Mouse (Mus musculus) C2C12 (cell line): ENCODE data around the gene Nr2e3. TPM values are rescaled to one million over a fixed set of nuclear protein-coding genes. Genes with fewer than 3 reads are reported as not detected.
"Not testable (repeated sequence)": the region's sequence is repeated elsewhere in the genome, so short reads cannot be mapped to it uniquely, and the experiment has no call there.

Experiments used
- H3K27me3 ChIP-seq: one replicate; pipeline ENCODE4 v1.6.1; 2011; ENCODE audit not compliant: control insufficient read depth, insufficient read depth, insufficient read length
- H3K36me3 ChIP-seq: one replicate; pipeline ENCODE4 v1.6.1; 2011; ENCODE audit not compliant: control insufficient read depth, insufficient read depth
- H3K4me3 ChIP-seq: one replicate; pipeline ENCODE4 v1.5.1; 2011; ENCODE audit warnings: mild to moderate bottlenecking, control low read depth; ENCODE audit not compliant: poor library complexity, insufficient read depth, severe bottlenecking
- H3K79me2 ChIP-seq: one replicate; pipeline ENCODE4 v1.6.1; 2011; ENCODE audit not compliant: control insufficient read depth, insufficient read depth
- H3K79me3 ChIP-seq: one replicate; pipeline ENCODE4 v1.6.1; 2011; ENCODE audit warnings: low read depth, control low read depth
- H3ac ChIP-seq: one replicate; pipeline ENCODE3; 2011; ENCODE audit warnings: low read depth; ENCODE audit not compliant: control insufficient read depth, insufficient read length
- CEBPB ChIP-seq: IDR thresholded peaks from one replicate; pipeline ENCODE4 v1.6.1; 2011; ENCODE audit warnings: low read depth, mild to moderate bottlenecking, control low read depth, moderate library complexity
- CTCF ChIP-seq: IDR thresholded peaks from one replicate; pipeline ENCODE4 v1.5.1; 2011; ENCODE audit not compliant: control insufficient read depth, insufficient read depth, insufficient read length
- FOSL1 ChIP-seq: IDR thresholded peaks from one replicate; pipeline ENCODE4 v1.8.0; 2011; ENCODE audit warnings: mild to moderate bottlenecking, low read length; ENCODE audit not compliant: poor library complexity, insufficient read depth, severe bottlenecking
- MAX ChIP-seq: IDR thresholded peaks from one replicate; pipeline ENCODE4 v1.6.1; 2011; ENCODE audit warnings: mild to moderate bottlenecking, control low read depth
- MYOD1 ChIP-seq: IDR thresholded peaks from one replicate; pipeline ENCODE4 v1.6.1; 2011; ENCODE audit warnings: low read depth; ENCODE audit not compliant: control insufficient read depth, insufficient read length
- MYOG ChIP-seq: IDR thresholded peaks from one replicate; pipeline ENCODE4 v1.6.1; 2011; ENCODE audit not compliant: control insufficient read depth, insufficient read length; ENCODE audit errors: extremely low read depth
- USF1 ChIP-seq: IDR thresholded peaks from one replicate; pipeline ENCODE4 v1.6.1; 2011; ENCODE audit warnings: low read depth, mild to moderate bottlenecking, control low read depth, moderate library complexity
- polyA plus RNA-seq: library from polyadenylated mRNA; unstranded; fragments of >200 nt; fragmentation: generic; extraction: Trizol; gene quantifications from one replicate; pipeline ENCODE4 v1.2.1, GENCODE M21; 2012; ENCODE audit warnings: missing spikeins

Gene Nr2e3
- polyA plus RNA-seq, 1 experiment = not detected

DNA sequence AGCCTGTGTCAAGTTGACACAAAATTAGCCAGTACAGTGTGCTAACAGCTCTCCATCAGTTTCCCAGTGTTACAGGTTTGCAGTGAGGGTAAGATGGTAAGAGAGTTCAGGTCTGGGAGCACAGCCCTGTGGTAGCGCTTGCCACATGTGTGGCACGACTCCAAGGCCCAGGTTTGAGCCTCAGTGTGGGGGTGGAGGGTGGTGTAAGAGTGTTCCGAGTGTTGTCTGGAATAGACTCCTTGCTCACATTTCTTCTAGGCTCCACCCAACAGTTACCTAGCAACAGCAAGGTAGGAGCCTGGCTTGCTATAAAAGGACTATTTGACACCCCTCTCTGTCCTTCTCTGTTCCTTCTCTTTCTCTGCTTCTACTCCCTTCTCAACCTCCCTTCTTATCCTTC, 3.9 kb upstream of the Nr2e3 start:
- Histone ChIP-seq H3K79me3 (no peaks in the 10 kb centered on the region), H3K79me2 (no peaks in the 10 kb centered on the region), H3K4me3 (no peak overlapping the region), H3K36me3 (no peaks in the 10 kb centered on the region), H3K27me3 (peaks cover 17% of the 10 kb centered on the region), H3ac (no peak overlapping the region)
- no peak for TF ChIP-seq CEBPB
- TF ChIP-seq CTCF = no peak
- no peak for TF ChIP-seq MAX
- TF ChIP-seq USF1 = no peak
- no peak for TF ChIP-seq FOSL1
- no peak for TF ChIP-seq MYOG
- no peak for TF ChIP-seq MYOD1

DNA sequence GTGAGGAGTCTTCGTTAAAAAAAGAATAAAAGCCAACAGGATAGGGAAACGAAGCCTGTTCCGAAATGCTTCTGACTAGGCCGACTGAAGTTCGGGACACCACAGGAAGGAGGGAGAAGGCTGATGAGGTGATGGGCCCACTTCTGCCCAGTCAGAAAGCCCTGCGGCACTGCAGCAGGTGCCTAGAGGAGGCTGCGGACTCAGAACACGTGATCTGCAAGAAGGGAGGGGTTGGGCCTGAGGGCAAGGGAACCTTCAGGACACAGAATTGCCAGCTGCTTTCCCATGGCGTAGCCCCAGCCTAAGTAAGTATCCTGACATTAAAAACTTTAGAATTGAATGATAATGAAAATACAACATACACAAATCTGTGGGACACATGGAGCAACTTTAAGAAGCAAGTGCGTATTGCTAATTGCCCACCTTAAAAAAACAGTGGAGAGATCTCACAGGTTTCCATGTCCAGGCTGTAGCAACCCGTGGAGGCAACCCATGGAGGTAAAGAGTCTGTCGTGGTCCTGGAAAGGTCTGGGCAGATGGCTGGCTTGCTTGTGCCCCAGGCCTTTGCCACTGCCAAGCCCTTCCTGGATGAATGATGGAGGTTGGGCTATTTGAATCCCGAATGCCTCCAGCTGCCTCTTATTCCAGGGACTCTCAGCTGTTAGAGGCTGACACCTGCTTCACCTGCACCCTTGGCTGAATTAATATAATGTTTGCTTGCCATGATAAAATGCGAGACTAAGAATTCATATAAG, 919 bp upstream of the Nr2e3 start:
- Histone ChIP-seq H3K79me3 (no peaks in the 10 kb centered on the region), H3K27me3 (peaks cover 13% of the 10 kb centered on the region), H3K4me3 (no peak overlapping the region), H3K79me2 (no peaks in the 10 kb centered on the region), H3ac (no peak overlapping the region), H3K36me3 (no peaks in the 10 kb centered on the region)
- TF ChIP-seq USF1 (no peak), MAX (no peak), FOSL1 (no peak), MYOD1 (no peak), CEBPB (no peak), MYOG (no peak), CTCF (no peak)

DNA sequence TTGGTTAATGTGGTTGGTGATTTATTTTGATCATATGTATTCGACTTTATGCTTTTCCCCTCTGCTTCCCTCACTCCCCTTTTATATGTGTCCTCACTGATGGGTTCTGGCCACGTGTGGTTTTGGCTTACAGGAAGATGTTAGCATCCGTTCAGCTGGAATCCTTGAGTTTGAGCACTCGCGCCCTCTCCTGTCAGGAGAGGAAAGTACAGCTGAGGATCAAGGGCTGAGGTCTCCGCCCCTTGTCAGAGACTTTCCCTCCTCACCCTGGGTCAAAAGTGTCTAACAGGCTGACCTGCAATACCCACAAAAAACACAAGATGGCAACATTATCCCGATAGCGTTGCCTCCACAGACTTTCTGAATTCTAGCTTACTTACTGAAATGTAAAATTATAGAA, 1.2 kb downstream of the Nr2e3 start:
- no peak overlapping the region for H3ac ChIP-seq
- no peaks in the 10 kb centered on the region for H3K36me3 ChIP-seq
- no peak overlapping the region for H3K4me3 ChIP-seq
- TF ChIP-seq MYOG = no peak
- TF ChIP-seq USF1 = peak; percentile 55
- no peak for TF ChIP-seq MAX
- peak; percentile 53 for TF ChIP-seq CTCF
- no peak for TF ChIP-seq MYOD1
- TF ChIP-seq FOSL1 = no peak
- TF ChIP-seq CEBPB = no peak
- no peaks in the 10 kb centered on the region for H3K79me2 ChIP-seq
- H3K27me3 ChIP-seq = peaks cover 13% of the 10 kb centered on the region
- H3K79me3 ChIP-seq = no peaks in the 10 kb centered on the region

DNA sequence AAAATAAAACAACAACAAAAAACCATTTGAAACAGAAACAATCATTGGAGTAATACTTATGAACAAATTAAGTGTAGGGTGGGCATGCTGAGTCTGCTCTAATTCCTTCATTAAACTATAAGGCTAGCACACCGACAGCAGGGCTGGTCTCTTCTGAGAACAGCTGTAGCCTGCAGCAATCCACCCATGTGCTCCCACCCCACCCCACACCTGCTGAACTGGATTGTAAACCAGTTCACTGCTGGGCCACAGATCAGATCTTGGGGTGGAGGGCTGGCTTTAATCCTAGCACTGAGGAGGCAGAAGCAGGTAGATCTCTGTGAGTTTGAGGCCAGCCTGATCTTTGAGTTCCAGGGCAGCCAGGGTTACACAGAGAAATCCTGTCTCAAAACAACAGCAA, 2.3 kb downstream of the Nr2e3 start:
- not testable (repeated sequence) for H3K36me3 ChIP-seq, H3K79me3 ChIP-seq, H3K79me2 ChIP-seq, H3ac ChIP-seq, H3K4me3 ChIP-seq
- H3K27me3 ChIP-seq = peaks cover 12% of the 10 kb centered on the region

DNA sequence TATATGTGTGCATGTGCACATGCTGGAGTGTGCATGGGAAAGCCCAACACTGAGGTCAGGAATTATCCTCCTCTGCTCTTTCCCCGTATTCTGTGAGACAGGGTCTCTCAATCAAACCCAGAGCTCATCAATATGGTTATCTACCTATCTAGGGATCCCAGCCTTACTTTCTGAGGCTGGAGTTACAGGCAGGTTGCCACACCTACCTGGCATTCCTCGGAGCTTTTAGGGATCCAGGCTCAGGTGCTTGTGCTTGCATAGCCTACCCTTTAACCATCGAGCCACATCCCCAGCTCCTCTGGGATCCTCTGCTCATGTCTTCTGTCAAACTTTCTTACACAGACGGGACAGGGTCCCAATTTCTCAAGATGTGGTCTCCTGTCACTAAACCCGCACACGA, 4.0 kb downstream of the Nr2e3 start:
- Histone ChIP-seq H3K27me3 (peaks cover 9% of the 10 kb centered on the region), H3K36me3 (no peaks in the 10 kb centered on the region), H3ac (no peak overlapping the region), H3K79me3 (no peaks in the 10 kb centered on the region), H3K4me3 (no peak overlapping the region), H3K79me2 (no peaks in the 10 kb centered on the region)
- no peak for TF ChIP-seq CTCF
- no peak for TF ChIP-seq MAX
- no peak for TF ChIP-seq MYOG
- no peak for TF ChIP-seq CEBPB
- TF ChIP-seq FOSL1 = no peak
- no peak for TF ChIP-seq USF1
- no peak for TF ChIP-seq MYOD1

DNA sequence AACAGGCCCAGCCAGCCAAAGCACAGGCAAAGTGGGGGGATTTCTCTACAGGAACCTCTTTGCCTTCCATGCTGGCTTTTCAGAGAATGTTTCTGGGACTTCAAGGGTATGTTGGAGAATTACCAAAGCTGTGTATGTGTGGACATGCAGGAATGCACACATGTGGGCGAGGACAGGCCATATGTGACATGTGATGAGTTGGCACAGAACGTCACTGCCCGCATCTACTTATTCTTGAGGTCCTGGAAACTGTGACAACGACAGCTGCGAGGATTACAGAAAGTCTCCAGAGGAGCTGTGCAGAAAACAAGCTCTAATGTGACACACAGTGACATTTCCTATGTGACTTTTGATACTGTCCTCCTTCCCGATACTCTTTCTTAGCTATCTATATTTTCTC, 4.8 kb downstream of the Nr2e3 start:
- peaks cover 5% of the 10 kb centered on the region for H3K27me3 ChIP-seq
- no peaks in the 10 kb centered on the region for H3K79me3 ChIP-seq
- no peak overlapping the region for H3ac ChIP-seq
- H3K36me3 ChIP-seq = no peaks in the 10 kb centered on the region
- no peak overlapping the region for H3K4me3 ChIP-seq
- H3K79me2 ChIP-seq = no peaks in the 10 kb centered on the region
- TF ChIP-seq USF1 (no peak), MYOG (no peak), MYOD1 (no peak), MAX (no peak), FOSL1 (no peak), CEBPB (no peak), CTCF (no peak)
